Mouse (Mus musculus): ENCODE results near the gene Emcn.

DNA sequence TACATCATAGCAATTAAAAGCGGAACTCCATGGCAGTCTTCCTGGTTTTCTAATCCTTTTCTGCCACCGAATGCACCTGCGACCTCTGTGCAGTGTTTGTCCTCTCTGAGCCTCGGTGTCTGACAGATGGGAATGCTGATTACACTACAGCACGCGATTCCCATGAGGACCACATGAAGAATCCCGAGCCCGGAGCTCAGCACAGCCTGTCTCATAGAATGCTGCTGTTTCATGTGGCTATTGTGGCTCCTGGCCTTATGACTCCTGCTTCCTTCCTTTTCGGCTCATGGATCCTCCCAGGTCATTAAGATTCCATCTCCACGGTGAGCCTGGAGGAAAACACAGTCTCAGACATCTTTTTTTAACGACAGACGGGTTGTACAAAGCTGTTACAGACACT lies 18.6 kb upstream of the Emcn start:
- TF ChIP-seq POLR2A (IDR thresholded peaks at IDR 0.05; ENCODE audit: low read depth, low read length), result no peak
- no peak for TF ChIP-seq CTCF (conservative IDR thresholded peaks at IDR 0.05 in 1 of 2, IDR thresholded peaks at IDR 0.05 in 1 of 2; ENCODE audit: low read depth in 2 of 2, low read length in 2 of 2)
- no peak for TF ChIP-seq MAFK (IDR thresholded peaks at IDR 0.05; ENCODE audit: insufficient replicate concordance, low read length)
- no peak for TF ChIP-seq MYC (IDR thresholded peaks at IDR 0.05; ENCODE audit: low read depth, low read length)
- no peak for TF ChIP-seq CHD2 (IDR thresholded peaks at IDR 0.05; ENCODE audit: low read length)
- no peak for TF ChIP-seq SMC3 (IDR thresholded peaks at IDR 0.05; ENCODE audit: low read depth, low read length)
- no peak for TF ChIP-seq PAX5 (IDR thresholded peaks at IDR 0.05; ENCODE audit: low read length)
- no peak for TF ChIP-seq ZKSCAN1 (IDR thresholded peaks at IDR 0.05; ENCODE audit: borderline replicate concordance, low read depth, low read length)
- TF ChIP-seq EP300 (IDR thresholded peaks at IDR 0.05; ENCODE audit: low read length), result no peak
- no peak for TF ChIP-seq TCF12 (IDR thresholded peaks at IDR 0.05; ENCODE audit: low read depth, low read length)
- TF ChIP-seq RAD21 (IDR thresholded peaks at IDR 0.05; ENCODE audit: low read depth, low read length), result no peak
- no peak for TF ChIP-seq ZNF384 (IDR thresholded peaks at IDR 0.05; ENCODE audit: low read depth, low read length)
